21 mouse cellular contexts compared by ENCODE assay signal in genomic region chr17:6731634-6732033, GRCm38 (mm10). TPM values are rescaled to one million over a fixed set of nuclear protein-coding genes. Genes with fewer than 3 reads are reported as not detected.
DNase-seq lines count a peak whose midpoint lies in the region; ATAC-seq lines count a peak whose summit lies in the region.
"Had no signal": no experiment of that assay in that cellular context is flagged by ENCODE, and none has a peak within 500 bp of the region (broad histone marks: within the 10 kb centered on the region; RNA-seq: fewer than 3 reads in every experiment).

No protein-coding gene starts in this region.

- WGBS in kidney, embryonic 14.5 days: 79% methylated on average over 12 of the region's 12 CpGs
- 89% methylated on average over 12 of the region's 12 CpGs for WGBS in limb, embryonic 10.5 days
- 86% methylated on average over 12 of the region's 12 CpGs for WGBS in midbrain, embryonic 16.5 days

- H3K27ac ChIP-seq in kidney, embryonic 14.5 days (ENCODE audit: low read depth, low read length): no peak overlapping the region
- no peak overlapping the region for H3K27ac ChIP-seq in limb, embryonic 10.5 days
- no peak overlapping the region for H3K27ac ChIP-seq in midbrain, embryonic 16.5 days (ENCODE audit: low read length)
- H3K27ac ChIP-seq: embryonic facial prominence, embryonic 15.5 days; left cerebral cortex, adult 2 months had no signal

- no peak overlapping the region for H3K4me2 ChIP-seq in kidney, embryonic 14.5 days (replicated peaks; ENCODE audit: low read depth, low read length)
- no peak overlapping the region for H3K4me2 ChIP-seq in midbrain, embryonic 16.5 days (ENCODE audit: low read length)
- H3K4me2 ChIP-seq: embryonic facial prominence, embryonic 15.5 days had no signal

- H3K9me3 ChIP-seq in kidney, embryonic 14.5 days (ENCODE audit: control insufficient read depth, low read length): no peaks in the 10 kb centered on the region
- no peaks in the 10 kb centered on the region for H3K9me3 ChIP-seq in limb, embryonic 10.5 days (replicated peaks)
- H3K9me3 ChIP-seq in midbrain, embryonic 16.5 days (replicated peaks; ENCODE audit: control insufficient read depth, low read length, poor library complexity, severe bottlenecking): no peaks in the 10 kb centered on the region
- H3K9me3 ChIP-seq: embryonic facial prominence, embryonic 15.5 days had no signal

- DNase-seq in kidney, adult 11 months: peak; percentile 62
- DNase-seq in induced T-regulatory cell, adult 2 months (ENCODE audit: low read depth): peak; percentile 15
- peak; percentile 84 for DNase-seq in kidney, adult 9 months
- DNase-seq in limb, embryonic 10.5 days (ENCODE audit: low spot score): peak; percentile 21
- DNase-seq in spleen, postnatal 36 days (ENCODE audit: low spot score in 2 of 2): no peak
- DNase-seq: adrenal gland, postnatal 36 days; cerebellum, adult 11-12 months; cerebellum, postnatal 25 days; gastrocnemius, postnatal 25 days; layer of hippocampus, adult 9-11 months; left cerebral cortex, postnatal 4 days; midbrain, embryonic 14.5 days; right cerebral cortex, postnatal 14 days; thymus, postnatal 14 days had no signal

- H3K4me1 ChIP-seq in kidney, embryonic 14.5 days (ENCODE audit: control insufficient read depth, insufficient read depth, low read length): 0 out of 2 replicates have a peak, but pooled peaks cover 3% of the 10 kb centered on the region
- H3K4me1 ChIP-seq in limb, embryonic 10.5 days: 0 out of 2 replicates have a peak, but pooled peaks cover 6% of the 10 kb centered on the region
- H3K4me1 ChIP-seq in midbrain, embryonic 16.5 days (ENCODE audit: control insufficient read depth, insufficient read depth, low read length): peaks cover 4% of the 10 kb centered on the region; the same call in 1 of the 2 replicates
- H3K4me1 ChIP-seq: megakaryocyte, embryonic 14.5 days had no signal

- H3K27me3 ChIP-seq in kidney, embryonic 14.5 days (ENCODE audit: control insufficient read depth, insufficient read depth, low read length): no peaks in the 10 kb centered on the region
- no peaks in the 10 kb centered on the region for H3K27me3 ChIP-seq in limb, embryonic 10.5 days (ENCODE audit: low read depth, poor library complexity, severe bottlenecking)
- no peaks in the 10 kb centered on the region for H3K27me3 ChIP-seq in midbrain, embryonic 16.5 days (ENCODE audit: control insufficient read depth, insufficient read depth, low read depth, low read length)
- H3K27me3 ChIP-seq: embryonic facial prominence, embryonic 15.5 days had no signal

- no peaks in the 10 kb centered on the region for H3K36me3 ChIP-seq in kidney, embryonic 14.5 days (ENCODE audit: control insufficient read depth, insufficient read depth, low read length)
- H3K36me3 ChIP-seq in limb, embryonic 10.5 days: no peaks in the 10 kb centered on the region
- H3K36me3 ChIP-seq in midbrain, embryonic 16.5 days (ENCODE audit: control insufficient read depth, insufficient read depth, low read length): no peaks in the 10 kb centered on the region
- H3K36me3 ChIP-seq: embryonic facial prominence, embryonic 15.5 days had no signal

- no peak overlapping the region for H3K4me3 ChIP-seq in kidney, embryonic 14.5 days (ENCODE audit: low read length)
- no peak overlapping the region for H3K4me3 ChIP-seq in limb, embryonic 10.5 days
- H3K4me3 ChIP-seq in midbrain, embryonic 16.5 days (ENCODE audit: low read depth, low read length): no peak overlapping the region
- H3K4me3 ChIP-seq: embryonic facial prominence, embryonic 15.5 days; left cerebral cortex, adult 2 months; megakaryocyte, embryonic 14.5 days; myocyte had no signal

- H3K9ac ChIP-seq in kidney, embryonic 14.5 days (ENCODE audit: low read depth, low read length): no peak overlapping the region
- no peak overlapping the region for H3K9ac ChIP-seq in midbrain, embryonic 16.5 days (ENCODE audit: low read depth, low read length)
- H3K9ac ChIP-seq: embryonic facial prominence, embryonic 15.5 days; liver, postnatal 0 days had no signal

- no peak for ATAC-seq in kidney, embryonic 14.5 days (ENCODE audit: low FRiP score, low TSS enrichment)
- ATAC-seq in midbrain, embryonic 16.5 days: no peak
- ATAC-seq: liver, postnatal 0 days had no signal

RNA-seq across cellular contexts. Expression of gene Ezr, which starts 51.0 kb away (rescaled TPM):
- 96.7 and 158 TPM in 2 replicates for polyA plus RNA-seq in kidney, embryonic 14.5 days (2014; fragmentation: Nextera tagmentation; extraction: Ambion mirVana)
- 24.8 and 26.2 TPM in 2 replicates for polyA plus RNA-seq in limb, embryonic 10.5 days (2016; fragmentation: Nextera tagmentation; extraction: Ambion mirVana)
- polyA plus RNA-seq in midbrain, embryonic 16.5 days (2015; fragmentation: Nextera tagmentation; extraction: Ambion mirVana): 31.9 and 36.8 TPM in 2 replicates

Comparison
In these comparisons a context has a peak if more than half of its experiments do, and no peak if none do; other contexts are left out.
1. DNase-seq: peak in kidney, adult 11 months (single experiment), induced T-regulatory cell, adult 2 months (single experiment), kidney, adult 9 months (single experiment) and limb, embryonic 10.5 days (single experiment); none in spleen, postnatal 36 days (0 of 2).